Mouse (Mus musculus): ENCODE measurements around the gene Tff3. TPM values are rescaled to one million over a fixed set of nuclear protein-coding genes. Genes with fewer than 3 reads are reported as not detected.

Gene Tff3
- polyA plus RNA-seq, 1 experiment, result 0.77 TPM

DNA sequence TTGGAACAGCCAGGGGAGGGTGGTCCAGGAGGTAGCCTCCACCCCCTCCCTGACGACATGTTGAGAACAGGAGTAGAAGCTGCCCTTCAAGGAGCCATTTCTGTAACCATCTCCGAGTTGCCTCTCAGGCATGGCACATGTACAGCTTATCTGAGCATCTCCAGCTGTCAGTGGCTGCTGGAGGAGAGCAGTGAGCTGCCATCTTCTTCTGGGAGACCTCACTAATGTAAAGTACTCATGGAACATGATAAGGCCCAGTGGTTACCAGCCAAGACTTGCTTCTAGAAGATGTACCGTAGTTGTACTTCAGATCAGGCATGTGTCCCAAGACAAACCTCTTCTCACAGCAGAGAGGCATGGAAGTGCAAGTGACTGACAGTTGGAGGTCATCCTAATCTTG lies 43.9 kb downstream of the Tff3 start:
- Histone ChIP-seq H3K27ac (ENCODE audit: insufficient read depth, low read length) (no peak overlapping the region), H3K27me3 (ENCODE audit: control insufficient read depth, insufficient read depth, low read length) (no peaks in the 10 kb centered on the region), H3K4me3 (replicated peaks; ENCODE audit: insufficient read depth, low read depth, low read length) (no peak overlapping the region), H3K4me1 (ENCODE audit: control insufficient read depth, insufficient read depth, low read length) (peaks cover 50% of the 10 kb centered on the region)
- no peak for TF ChIP-seq POLR2A (IDR thresholded peaks at IDR 0.05; ENCODE audit: borderline replicate concordance, insufficient read depth, low read length)
- no peak for TF ChIP-seq CTCF (IDR thresholded peaks at IDR 0.05; ENCODE audit: borderline replicate concordance, insufficient read depth, low read depth, low read length)
- WGBS, result 61% methylated on average over 3 of the region's 3 CpGs
- no peak for DNase-seq

DNA sequence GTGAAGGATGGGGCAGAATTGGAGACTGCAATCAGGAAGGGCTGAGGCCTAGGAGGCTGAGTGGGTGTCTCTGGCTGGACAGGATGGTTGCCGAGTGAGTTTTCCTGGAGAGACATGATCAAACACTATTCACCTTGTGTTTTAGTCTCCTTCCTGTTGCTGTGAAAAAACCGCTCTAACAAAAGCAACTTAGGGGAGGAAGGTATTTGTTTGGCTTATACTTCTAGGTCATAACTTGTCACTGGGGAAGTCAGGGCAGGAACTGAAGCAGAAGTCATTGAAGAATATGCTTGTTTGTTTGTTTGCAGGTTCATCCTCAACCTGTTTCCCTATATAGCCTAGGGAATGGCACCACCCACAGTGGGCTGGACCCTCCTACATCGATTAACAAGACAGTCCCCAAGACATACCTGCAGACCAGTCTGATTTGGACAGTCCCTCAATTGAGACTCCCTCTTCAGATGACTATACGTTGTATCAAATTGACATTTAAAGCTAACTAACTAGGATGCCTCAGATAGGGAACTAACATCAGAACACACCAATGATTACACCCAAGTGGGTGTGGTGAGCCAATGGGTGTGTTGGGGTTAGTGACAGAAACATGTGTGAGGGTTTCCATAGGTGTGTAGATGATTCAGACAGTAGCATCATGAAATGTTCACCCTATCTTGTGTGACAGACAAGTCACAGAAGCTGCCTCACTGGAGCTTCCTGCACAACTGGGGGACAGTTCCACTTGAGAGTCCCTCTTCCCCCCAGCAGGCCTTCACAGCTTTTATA lies 47.0 kb downstream of the Tff3 start:
- Histone ChIP-seq H3K27ac (ENCODE audit: insufficient read depth, low read length) (no peak overlapping the region), H3K4me3 (replicated peaks; ENCODE audit: insufficient read depth, low read depth, low read length) (no peak overlapping the region), H3K4me1 (ENCODE audit: control insufficient read depth, insufficient read depth, low read length) (peaks cover 40% of the 10 kb centered on the region), H3K27me3 (ENCODE audit: control insufficient read depth, insufficient read depth, low read length) (no peaks in the 10 kb centered on the region)
- TF ChIP-seq POLR2A (IDR thresholded peaks at IDR 0.05; ENCODE audit: borderline replicate concordance, insufficient read depth, low read length) (no peak), CTCF (IDR thresholded peaks at IDR 0.05; ENCODE audit: borderline replicate concordance, insufficient read depth, low read depth, low read length) (no peak)
- 92% methylated on average over 4 of the region's 4 CpGs for WGBS
- no peak for DNase-seq

DNA sequence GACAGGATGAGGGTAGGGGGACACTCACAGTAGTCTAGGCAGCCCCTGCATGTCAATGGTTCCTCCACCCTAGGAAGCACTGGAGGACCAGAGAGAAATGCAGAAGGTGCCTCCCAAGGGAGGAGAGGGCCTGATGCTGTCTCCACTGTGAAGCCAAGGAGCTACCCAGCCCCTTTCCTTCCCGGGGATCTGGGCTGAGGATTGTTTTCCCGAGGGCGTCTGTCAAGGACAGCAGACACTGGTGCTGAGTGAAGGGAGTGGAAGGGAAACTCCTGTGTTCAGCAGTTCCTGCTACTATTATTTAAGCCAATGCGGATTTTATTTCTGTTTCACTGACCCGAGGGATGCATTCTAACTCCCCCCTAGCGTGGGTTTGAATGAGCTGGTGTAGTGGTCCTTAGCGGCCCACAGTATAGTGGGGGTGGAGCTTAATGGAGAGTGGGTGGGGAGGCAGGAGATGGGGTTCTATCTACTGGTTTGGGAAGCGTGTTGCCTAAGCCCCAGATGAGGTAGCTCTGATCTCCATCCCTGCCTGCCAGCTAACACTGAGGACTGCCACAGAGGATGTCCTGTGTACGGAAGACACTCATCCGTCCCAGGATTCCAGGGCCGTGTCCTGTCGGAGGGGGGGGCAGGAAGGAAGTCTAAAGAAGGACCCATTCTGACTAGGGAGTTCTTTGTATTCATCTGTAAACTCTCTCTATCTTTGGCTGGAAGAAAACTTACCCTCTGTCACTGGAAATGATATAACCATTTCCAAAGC lies 50.2 kb downstream of the Tff3 start:
- WGBS, result 51% methylated on average over 12 of the region's 12 CpGs
- no peaks in the 10 kb centered on the region for H3K27me3 ChIP-seq (ENCODE audit: control insufficient read depth, insufficient read depth, low read length)
- no peak overlapping the region for H3K27ac ChIP-seq (ENCODE audit: insufficient read depth, low read length)
- no peak overlapping the region for H3K4me3 ChIP-seq (replicated peaks; ENCODE audit: insufficient read depth, low read depth, low read length)
- no peak for TF ChIP-seq CTCF (IDR thresholded peaks at IDR 0.05; ENCODE audit: borderline replicate concordance, insufficient read depth, low read depth, low read length)
- no peak for TF ChIP-seq POLR2A (IDR thresholded peaks at IDR 0.05; ENCODE audit: borderline replicate concordance, insufficient read depth, low read length)
- H3K4me1 ChIP-seq (ENCODE audit: control insufficient read depth, insufficient read depth, low read length), result peaks cover 25% of the 10 kb centered on the region
- DNase-seq, result no peak

DNA sequence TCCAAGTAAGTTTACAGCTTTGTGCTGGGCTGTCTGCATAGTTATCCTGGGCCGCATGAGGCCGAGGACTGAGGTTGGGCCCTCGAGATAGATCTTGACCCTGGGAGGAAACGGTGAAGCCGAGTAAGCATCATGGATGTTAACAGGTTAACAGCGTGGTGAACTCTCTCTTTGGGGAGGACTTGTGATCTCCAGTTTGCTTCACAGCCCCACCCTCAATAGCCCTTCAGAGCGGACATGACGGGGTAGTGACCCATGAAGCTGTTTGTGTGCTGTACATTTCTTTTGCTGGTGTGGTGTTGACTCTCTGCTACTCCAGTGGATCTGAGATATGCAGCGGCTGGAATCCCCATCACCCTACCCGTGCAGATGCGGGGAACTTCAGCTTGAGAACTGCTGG lies 50.9 kb downstream of the Tff3 start:
- H3K4me1 ChIP-seq (ENCODE audit: control insufficient read depth, insufficient read depth, low read length), result peaks cover 25% of the 10 kb centered on the region
- no peaks in the 10 kb centered on the region for H3K27me3 ChIP-seq (ENCODE audit: control insufficient read depth, insufficient read depth, low read length)
- no peak for DNase-seq
- TF ChIP-seq CTCF (IDR thresholded peaks at IDR 0.05; ENCODE audit: borderline replicate concordance, insufficient read depth, low read depth, low read length) (no peak), POLR2A (IDR thresholded peaks at IDR 0.05; ENCODE audit: borderline replicate concordance, insufficient read depth, low read length) (no peak)
- 81% methylated on average over 11 of the region's 11 CpGs for WGBS
- no peak overlapping the region for H3K4me3 ChIP-seq (replicated peaks; ENCODE audit: insufficient read depth, low read depth, low read length)
- no peak overlapping the region for H3K27ac ChIP-seq (ENCODE audit: insufficient read depth, low read length)

DNA sequence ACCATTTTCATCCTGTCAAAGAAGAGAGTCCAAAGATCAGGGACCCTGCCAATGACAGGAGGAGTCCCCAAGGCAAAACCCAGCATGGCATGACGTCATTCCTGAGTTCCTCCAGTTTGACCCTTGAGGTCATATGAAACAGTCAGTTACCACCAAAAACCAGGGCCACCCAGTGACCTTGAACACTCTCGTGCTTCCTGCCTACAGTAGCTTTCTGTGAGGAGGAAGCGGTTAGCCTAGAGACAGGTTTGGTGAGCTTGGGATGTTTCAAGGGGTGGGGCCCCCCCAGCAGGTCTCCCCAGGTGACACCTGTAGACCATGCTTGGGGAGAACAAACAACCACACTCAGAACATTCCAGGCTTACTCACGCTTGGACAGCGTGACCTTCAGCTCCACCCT lies 51.9 kb downstream of the Tff3 start:
- Histone ChIP-seq H3K27ac (ENCODE audit: insufficient read depth, low read length) (no peak overlapping the region), H3K27me3 (ENCODE audit: control insufficient read depth, insufficient read depth, low read length) (no peaks in the 10 kb centered on the region), H3K4me3 (replicated peaks; ENCODE audit: insufficient read depth, low read depth, low read length) (no peak overlapping the region), H3K4me1 (ENCODE audit: control insufficient read depth, insufficient read depth, low read length) (peaks cover 28% of the 10 kb centered on the region)
- DNase-seq, result no peak
- WGBS, result 73% methylated on average over 5 of the region's 5 CpGs
- TF ChIP-seq CTCF (IDR thresholded peaks at IDR 0.05; ENCODE audit: borderline replicate concordance, insufficient read depth, low read depth, low read length) (no peak), POLR2A (IDR thresholded peaks at IDR 0.05; ENCODE audit: borderline replicate concordance, insufficient read depth, low read length) (no peak)

DNA sequence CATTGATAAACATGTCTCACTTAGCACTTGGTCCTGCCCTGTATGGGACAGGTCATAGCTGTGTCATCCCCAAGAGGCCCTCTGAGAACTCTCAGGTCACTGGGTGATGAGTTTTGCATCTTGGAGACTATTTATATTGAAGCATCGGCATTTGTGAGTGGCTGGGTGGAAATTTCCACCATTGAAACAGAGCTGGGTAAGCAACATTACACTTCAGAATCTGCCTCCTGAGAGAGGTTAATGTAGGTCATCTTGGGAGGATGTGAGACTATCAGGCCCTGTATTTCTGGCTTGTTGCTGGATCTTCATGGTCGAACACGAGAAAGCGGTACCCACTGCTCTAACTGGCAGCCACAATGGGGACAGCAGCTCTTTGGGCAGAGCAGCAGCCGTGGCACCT lies 54.0 kb downstream of the Tff3 start:
- H3K4me1 ChIP-seq (ENCODE audit: control insufficient read depth, insufficient read depth, low read length), result peaks cover 43% of the 10 kb centered on the region
- no peak overlapping the region for H3K4me3 ChIP-seq (replicated peaks; ENCODE audit: insufficient read depth, low read depth, low read length)
- no peaks in the 10 kb centered on the region for H3K27me3 ChIP-seq (ENCODE audit: control insufficient read depth, insufficient read depth, low read length)
- H3K27ac ChIP-seq (ENCODE audit: insufficient read depth, low read length), result no peak overlapping the region
- DNase-seq, result no peak
- 57% methylated on average over 5 of the region's 5 CpGs for WGBS
- TF ChIP-seq POLR2A (IDR thresholded peaks at IDR 0.05; ENCODE audit: borderline replicate concordance, insufficient read depth, low read length) (no peak), CTCF (IDR thresholded peaks at IDR 0.05; ENCODE audit: borderline replicate concordance, insufficient read depth, low read depth, low read length) (no peak)

Other genes with a start within 250 kb of the Tff3 start
- 0.97 and 1.2 TPM in 2 replicates for gene Glp1r, start 227.8 kb downstream of the Tff3 start, polyA plus RNA-seq (2012; rRNA removed)
- gene Umodl1, start 175.0 kb downstream of the Tff3 start, polyA plus RNA-seq (2012; rRNA removed), result 0.05 and 0.13 TPM in 2 replicates
- gene Abcg1, start 72.0 kb downstream of the Tff3 start, polyA plus RNA-seq (2012; rRNA removed), result 41.4 and 42.8 TPM in 2 replicates
- gene Tff2, start 14.6 kb upstream of the Tff3 start, polyA plus RNA-seq (2012; rRNA removed), result not detected in 2 replicates
- gene Tff1, start 35.6 kb upstream of the Tff3 start, polyA plus RNA-seq (2012; rRNA removed), result not detected in 2 replicates
- 0.64 and 0.67 TPM in 2 replicates for gene Tmprss3, start 69.3 kb upstream of the Tff3 start, polyA plus RNA-seq (2012; rRNA removed)
- not detected in 2 replicates for gene Ubash3a, start 78.2 kb upstream of the Tff3 start, polyA plus RNA-seq (2012; rRNA removed)
- gene Rsph1, start 147.7 kb upstream of the Tff3 start, polyA plus RNA-seq (2012; rRNA removed), result 2.7 and 3.7 TPM in 2 replicates
- 6.1 and 7.8 TPM in 2 replicates for gene Slc37a1, start 157.1 kb upstream of the Tff3 start, polyA plus RNA-seq (2012; rRNA removed)

Measured in cerebellum, adult 2 months (tissue).